10 mouse cellular contexts compared by ENCODE assay signal in the genomic region with DNA sequence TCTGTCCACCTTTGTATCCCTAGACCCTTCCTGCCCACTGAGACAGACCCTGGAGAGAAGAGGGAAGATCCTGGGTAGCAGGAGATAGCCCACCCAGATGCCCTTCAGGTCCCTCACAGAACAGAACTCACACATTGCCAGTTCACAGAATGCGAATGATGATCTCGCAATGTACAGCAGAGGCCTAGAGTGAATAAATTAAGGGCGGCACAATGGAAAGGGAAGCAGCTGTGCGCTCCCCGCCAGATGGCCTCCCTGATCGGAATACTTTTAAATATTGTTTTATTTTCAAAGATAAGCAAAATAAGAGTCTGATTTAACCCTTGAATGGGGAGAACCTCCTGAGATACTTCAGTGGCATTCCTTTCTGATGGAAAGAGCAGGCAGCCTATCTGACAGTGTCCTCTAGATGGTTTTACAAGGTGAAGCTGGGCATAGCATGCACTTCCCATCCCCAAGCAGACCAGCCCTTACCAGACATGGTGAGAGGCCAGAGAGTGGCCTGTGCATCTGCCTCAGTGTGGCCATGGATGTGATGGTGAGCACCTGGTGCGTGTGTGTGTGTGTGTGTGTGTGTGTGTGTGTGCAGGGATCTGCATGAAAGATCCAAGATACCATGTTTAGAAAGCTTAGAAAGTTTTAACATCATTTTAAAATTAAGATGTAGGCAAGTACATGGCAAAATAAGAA. TPM values are rescaled to one million over a fixed set of nuclear protein-coding genes. Genes with fewer than 3 reads are reported as not detected.
A peak's percentile ranks its signal among the peaks of the same experiment; 100 is the strongest.
DNase-seq lines count a peak whose midpoint lies in the region; ATAC-seq lines count a peak whose summit lies in the region.
"Had no signal": no experiment of that assay in that cellular context is flagged by ENCODE, and none has a peak within 500 bp of the region (broad histone marks: within the 10 kb centered on the region; RNA-seq: fewer than 3 reads in every experiment).

No protein-coding gene starts in this region.

- no peaks in the 10 kb centered on the region for H3K9me3 ChIP-seq in hindbrain, embryonic 10.5 days
- no peaks in the 10 kb centered on the region for H3K9me3 ChIP-seq in midbrain, embryonic 12.5 days

- no peak overlapping the region; the same call in 1 of the 2 replicates for H3K9ac ChIP-seq in midbrain, embryonic 12.5 days (replicated peaks)

- H3K4me1 ChIP-seq in hindbrain, embryonic 10.5 days (replicated peaks): peaks cover 86% of the 10 kb centered on the region
- peaks cover 80% of the 10 kb centered on the region for H3K4me1 ChIP-seq in midbrain, embryonic 12.5 days

- no peak overlapping the region for H3K4me2 ChIP-seq in midbrain, embryonic 12.5 days (replicated peaks)
- H3K4me2 ChIP-seq: liver, embryonic 11.5 days had no signal

- ATAC-seq in frontal cortex, adult (ENCODE audit: low TSS enrichment): 0 out of 2 replicates have a peak, but pooled peaks have one; percentile 18
- peak; percentile 77 for ATAC-seq in midbrain, embryonic 12.5 days (ENCODE audit: low FRiP score, low read depth)

- no peaks in the 10 kb centered on the region for H3K36me3 ChIP-seq in hindbrain, embryonic 10.5 days
- no peaks in the 10 kb centered on the region for H3K36me3 ChIP-seq in midbrain, embryonic 12.5 days

- intact Hi-C loops in left cerebral cortex, postnatal 14 days (cut with DNase I): no loop called here
- intact Hi-C loops in gastrocnemius, postnatal 36 days (cut with DNase I): no loop called here

- no peak for DNase-seq in frontal cortex, postnatal 25 days (ENCODE audit: low spot score in 2 of 2)
- DNase-seq in brain, adult 2 months (ENCODE audit: low read depth, low spot score): peak; percentile 56
- no peak for DNase-seq in hindbrain, embryonic 10.5 days (ENCODE audit: low spot score)
- DNase-seq in left cerebral cortex, postnatal 14 days (ENCODE audit: low spot score in 2 of 2): no peak
- no peak for DNase-seq in gastrocnemius, postnatal 36 days
- DNase-seq in urinary bladder, adult 2 months (ENCODE audit: low spot score): no peak
- DNase-seq: adrenal gland, postnatal 10 days had no signal

- no peaks in the 10 kb centered on the region for H3K27me3 ChIP-seq in hindbrain, embryonic 10.5 days (ENCODE audit: insufficient read depth, poor library complexity, severe bottlenecking)
- no peaks in the 10 kb centered on the region for H3K27me3 ChIP-seq in midbrain, embryonic 12.5 days

- H3K27ac ChIP-seq in hindbrain, embryonic 10.5 days: peak overlapping the region; percentile 83
- peak overlapping the region; percentile 87 for H3K27ac ChIP-seq in midbrain, embryonic 12.5 days (replicated peaks)

- WGBS in hindbrain, embryonic 10.5 days: 67% methylated on average over 7 of the region's 7 CpGs
- WGBS in midbrain, embryonic 12.5 days: 33% methylated on average over 7 of the region's 7 CpGs

- no peak overlapping the region for H3K4me3 ChIP-seq in hindbrain, embryonic 10.5 days
- no peak overlapping the region for H3K4me3 ChIP-seq in midbrain, embryonic 12.5 days

RNA-seq across cellular contexts. Expression of gene Chst15, which starts 32.8 kb away (rescaled TPM):
- polyA plus RNA-seq in hindbrain, embryonic 10.5 days (2016; fragmentation: Nextera tagmentation; extraction: Ambion mirVana): 22.0 and 25.9 TPM in 2 replicates
- polyA plus RNA-seq in midbrain, embryonic 12.5 days (2016; fragmentation: Nextera tagmentation; extraction: Ambion mirVana): 27.5 and 28.0 TPM in 2 replicates
- 10 to 100 TPM; 33.0 to 34.7 TPM for total RNA-seq in left cerebral cortex, postnatal 14 days (2021)
- total RNA-seq in gastrocnemius, postnatal 36 days (2021): 1 to 10 TPM; 2.3 to 2.6 TPM
- 8.7 and 14.5 TPM in 2 replicates for polyA plus RNA-seq in urinary bladder, adult 2 months (2012; rRNA removed)
